Mouse (Mus musculus) c-Kit-positive CD71-negative TER-119-negative erythroid progenitor cells, embryonic 14.5 days (primary cell): ENCODE measurements around the gene Clpp.

Source experiments
- DNase-seq: peaks from one replicate; pipeline ENCODE4 v3.0.0-alpha.2; 2013; ENCODE audit warnings: low read depth

The Clpp gene

GRCm38 (mm10) chr17:56990115-56990746, at the start of gene Clpp:
Gene Clpp, plus strand, starts transcription at chr17:56990305.
- DNase-seq, result peak; percentile 96

GRCm38 (mm10) chr17:56950915-56951314, 39.2 kb upstream of the Clpp start:
- DNase-seq, result peak; percentile 64

GRCm38 (mm10) chr17:56952639-56953038, 37.5 kb upstream of the Clpp start:
- DNase-seq, result no peak

DNA sequence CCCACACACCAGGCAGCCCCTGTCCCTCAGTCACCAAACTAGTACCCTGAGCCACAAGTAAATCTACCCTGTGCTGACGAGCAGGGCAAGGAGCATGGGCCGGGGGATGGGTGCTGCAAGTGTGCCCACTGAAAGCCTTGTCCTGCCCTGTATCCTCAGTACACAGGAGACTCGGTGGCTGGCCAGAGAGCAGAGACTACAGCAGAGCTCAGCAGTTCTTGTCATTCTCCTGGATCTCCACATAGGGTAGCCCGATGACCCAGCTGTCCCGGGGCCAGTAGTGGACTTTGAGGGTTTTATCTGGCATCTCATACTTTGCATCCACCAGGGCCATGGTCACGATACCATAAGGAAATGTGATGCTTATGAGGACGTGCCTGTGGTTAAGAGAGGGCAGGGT, 35.2 kb upstream of the Clpp start:
- DNase-seq, result no peak

GRCm38 (mm10) chr17:56957763-56958429, 32.2 kb upstream of the Clpp start:
- DNase-seq, result peak; percentile 79

GRCm38 (mm10) chr17:56958667-56959066, 31.4 kb upstream of the Clpp start:
- no peak for DNase-seq

DNA sequence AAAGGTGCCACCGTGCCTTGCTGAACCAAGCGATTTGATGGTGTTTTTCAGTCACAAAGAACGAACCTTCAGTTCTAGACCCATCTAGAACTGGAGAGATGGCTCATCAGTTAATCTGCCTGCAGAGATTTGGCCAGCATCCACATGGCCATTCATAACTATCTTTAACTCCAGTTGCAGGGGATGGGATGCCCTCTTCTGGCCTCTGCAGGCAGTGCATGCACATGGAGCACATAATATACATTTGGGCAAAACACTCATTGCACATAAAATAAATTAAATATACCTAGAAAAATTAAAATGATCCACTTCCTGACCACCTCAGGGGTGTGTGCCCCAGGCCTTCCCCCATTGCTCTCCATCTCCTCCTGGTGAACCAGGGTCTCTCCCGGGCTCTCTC, 28.2 kb upstream of the Clpp start:
- DNase-seq, result no peak

GRCm38 (mm10) chr17:56962642-56963405, 27.3 kb upstream of the Clpp start:
- no peak for DNase-seq

DNA sequence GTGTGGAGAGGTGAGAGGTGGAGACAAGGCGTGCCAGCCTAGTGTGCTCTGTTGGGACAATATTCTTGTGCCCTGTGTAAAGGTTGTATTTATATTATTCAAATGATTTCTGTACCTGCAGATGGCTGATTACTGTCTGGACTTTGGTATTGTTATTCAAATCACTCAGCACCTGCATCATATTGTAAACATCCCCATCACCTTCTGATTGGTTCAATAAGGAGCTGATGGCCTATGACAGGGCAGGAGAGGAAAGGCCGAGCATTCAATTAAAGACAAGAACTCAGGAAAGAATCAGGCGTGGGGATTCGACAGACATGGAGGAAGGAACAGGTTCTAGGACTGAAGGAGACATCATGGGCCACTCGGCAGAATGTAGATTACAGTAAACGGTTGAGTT, 26.5 kb upstream of the Clpp start:
- DNase-seq, result no peak

DNA sequence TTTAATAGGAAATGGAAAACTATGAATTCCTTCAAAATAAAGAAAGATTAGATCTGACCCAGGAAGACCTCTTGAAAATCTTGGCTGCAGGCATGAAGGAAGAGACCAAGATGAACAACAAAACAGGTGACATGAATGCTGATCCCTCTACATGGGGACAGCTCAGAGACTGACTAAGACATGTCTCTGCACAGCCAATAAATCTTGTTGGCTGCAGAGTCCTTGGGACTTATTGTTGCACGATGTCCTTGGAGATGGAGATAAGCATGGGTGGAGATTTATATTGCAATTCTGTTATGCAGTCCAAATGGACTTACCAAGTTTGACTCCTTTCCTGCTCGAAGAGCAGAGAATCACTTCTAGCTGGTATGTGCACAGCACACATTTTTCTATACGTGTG, 20.8 kb upstream of the Clpp start:
- DNase-seq, result no peak

GRCm38 (mm10) chr17:56970081-56970480, 20.0 kb upstream of the Clpp start:
- no peak for DNase-seq

DNA sequence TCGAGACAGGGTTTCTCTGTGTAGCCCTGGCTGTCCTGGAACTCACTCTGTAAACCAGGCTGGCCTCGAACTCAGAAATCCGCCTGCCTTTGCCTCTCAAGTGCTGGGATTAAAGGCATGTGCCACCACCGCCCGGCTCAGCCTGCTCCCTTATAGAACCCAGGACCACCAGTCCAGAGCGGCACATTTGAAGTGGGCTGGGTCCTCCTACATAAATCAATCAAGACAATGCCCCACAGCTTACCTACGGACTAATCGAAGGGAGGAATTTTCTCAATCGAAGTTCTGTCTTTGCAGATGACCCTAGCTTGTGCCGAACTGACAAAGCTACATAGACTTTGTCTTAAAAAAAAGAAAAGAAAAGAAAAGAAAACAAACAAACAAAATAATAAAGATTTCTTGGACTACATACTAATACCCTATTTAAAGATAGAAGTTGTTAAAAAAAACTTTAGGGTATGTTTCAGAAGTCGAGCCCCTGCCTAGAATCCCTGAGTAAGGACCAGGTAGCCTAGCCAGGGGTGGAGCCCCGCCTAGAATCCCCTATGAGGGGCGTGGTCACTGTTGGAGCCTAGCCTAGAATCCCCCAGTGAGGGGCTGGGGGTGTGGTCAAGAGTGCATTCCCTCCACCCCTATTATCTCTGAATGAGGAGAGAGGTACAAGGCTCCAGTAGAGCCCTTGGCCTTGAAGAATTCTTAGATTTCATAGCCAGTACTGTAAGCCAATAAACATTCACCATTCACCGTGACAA, 16.0 kb upstream of the Clpp start:
- DNase-seq, result no peak

- DNase-seq, result no peak
Measured at GRCm38 (mm10) chr17:56974708-56975240, 15.3 kb upstream of the Clpp start.

DNA sequence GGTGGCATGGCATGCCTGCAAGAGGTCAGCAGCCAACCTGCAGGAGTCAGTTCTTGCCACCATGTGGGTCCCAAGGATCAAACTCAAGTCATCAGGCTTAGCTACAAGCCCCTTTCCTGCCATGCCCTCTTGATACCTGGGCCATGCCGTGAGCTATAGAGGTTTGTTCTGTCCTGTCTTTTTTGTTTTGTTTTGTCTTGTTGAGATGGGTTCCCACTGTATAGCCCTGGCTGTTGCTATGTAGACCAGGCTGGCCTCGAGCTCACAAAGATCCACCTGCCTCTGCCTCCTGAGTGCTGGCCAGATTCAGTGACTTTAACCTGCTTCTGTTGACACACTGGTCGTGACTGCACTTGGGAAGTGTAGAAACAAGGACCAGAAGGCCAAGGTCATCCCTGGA, 14.7 kb upstream of the Clpp start:
- DNase-seq, result no peak

- no peak for DNase-seq
Measured at GRCm38 (mm10) chr17:56976531-56977390, 13.3 kb upstream of the Clpp start.

DNA sequence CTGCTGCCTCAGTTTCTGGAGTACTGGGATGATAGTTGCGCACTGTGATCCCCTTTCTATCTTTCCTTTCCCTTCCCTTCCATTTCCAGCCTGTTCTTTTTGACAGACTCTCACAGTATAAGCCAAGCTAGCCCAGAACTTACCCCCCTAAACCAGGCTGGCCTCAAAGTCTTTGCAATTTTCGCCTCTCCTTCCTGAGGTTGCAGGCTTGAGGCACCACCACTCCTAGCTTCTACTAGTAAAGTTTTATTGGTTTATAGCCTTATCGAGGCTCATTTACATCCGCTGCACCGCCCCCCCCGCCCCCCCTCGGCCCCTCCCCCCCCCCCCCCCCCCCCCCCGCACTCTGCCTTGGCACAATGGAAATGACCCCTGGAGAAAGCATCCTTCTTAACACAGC, 10.6 kb upstream of the Clpp start:
- no peak for DNase-seq

DNA sequence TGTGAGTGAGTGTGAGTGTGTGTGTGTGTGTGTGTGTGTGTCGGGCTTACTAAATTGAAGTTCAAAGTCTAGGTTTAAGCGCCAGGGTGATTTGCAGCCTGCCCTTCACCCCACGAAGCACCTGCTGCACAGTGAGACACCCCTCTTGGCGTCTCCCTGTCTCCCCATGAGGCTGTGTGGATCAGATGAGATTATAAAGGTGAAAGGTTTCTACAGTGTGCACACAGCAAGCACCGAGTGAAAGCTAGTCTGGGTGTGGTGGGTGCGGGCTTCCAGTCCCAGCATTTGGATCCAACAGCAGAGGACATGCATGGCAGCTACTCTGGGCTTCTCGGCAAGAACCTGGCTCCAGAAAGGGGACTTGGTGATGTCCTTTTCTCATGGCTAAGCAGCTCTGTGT, 9.1 kb upstream of the Clpp start:
- no peak for DNase-seq

DNA sequence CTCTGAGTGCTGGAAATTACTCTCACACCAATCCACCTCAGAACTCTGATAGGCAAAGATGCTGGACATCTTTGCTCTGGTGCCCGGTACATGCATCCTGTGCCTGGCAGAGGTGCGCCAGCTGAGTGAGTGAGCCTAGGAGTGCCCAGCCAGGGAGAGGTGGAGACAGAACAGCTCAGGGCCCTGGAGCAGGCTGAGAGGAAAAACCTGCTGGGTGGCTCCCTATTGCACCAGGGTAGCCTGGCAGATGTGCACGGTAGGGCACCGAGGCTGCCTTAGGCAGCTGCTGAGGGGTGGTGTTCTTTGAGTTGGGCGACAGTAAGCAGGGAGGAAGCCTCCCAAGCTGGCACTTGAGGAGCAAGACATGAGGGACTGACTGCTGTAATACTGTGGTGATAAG, 8.1 kb upstream of the Clpp start, which contains the start of gene Acer1:
Gene Acer1 (minus strand): TSS at position 114 of the 400 bp plus-strand sequence.
- no peak for DNase-seq

DNA sequence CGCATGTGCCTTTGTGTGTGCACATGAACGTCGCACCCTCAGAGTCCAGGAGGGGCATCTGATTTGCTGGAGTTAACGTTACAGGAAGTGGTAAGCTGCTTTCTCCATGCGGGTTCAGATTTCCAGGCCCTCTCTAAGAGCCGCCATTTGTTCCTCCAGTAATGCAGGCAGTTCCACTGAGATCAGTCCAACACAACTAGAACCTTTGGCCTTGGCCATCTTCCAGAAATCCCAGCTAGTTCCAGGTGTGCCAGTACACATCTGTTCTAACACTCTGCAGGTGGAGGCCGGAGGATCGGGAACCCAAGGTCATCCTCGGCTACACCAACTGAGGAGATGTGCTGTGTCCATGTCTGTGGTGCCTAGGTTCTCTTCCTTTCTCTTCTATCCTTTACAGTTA, 5.2 kb upstream of the Clpp start:
- no peak for DNase-seq

GRCm38 (mm10) chr17:56985656-56986055, 4.4 kb upstream of the Clpp start:
- no peak for DNase-seq

DNA sequence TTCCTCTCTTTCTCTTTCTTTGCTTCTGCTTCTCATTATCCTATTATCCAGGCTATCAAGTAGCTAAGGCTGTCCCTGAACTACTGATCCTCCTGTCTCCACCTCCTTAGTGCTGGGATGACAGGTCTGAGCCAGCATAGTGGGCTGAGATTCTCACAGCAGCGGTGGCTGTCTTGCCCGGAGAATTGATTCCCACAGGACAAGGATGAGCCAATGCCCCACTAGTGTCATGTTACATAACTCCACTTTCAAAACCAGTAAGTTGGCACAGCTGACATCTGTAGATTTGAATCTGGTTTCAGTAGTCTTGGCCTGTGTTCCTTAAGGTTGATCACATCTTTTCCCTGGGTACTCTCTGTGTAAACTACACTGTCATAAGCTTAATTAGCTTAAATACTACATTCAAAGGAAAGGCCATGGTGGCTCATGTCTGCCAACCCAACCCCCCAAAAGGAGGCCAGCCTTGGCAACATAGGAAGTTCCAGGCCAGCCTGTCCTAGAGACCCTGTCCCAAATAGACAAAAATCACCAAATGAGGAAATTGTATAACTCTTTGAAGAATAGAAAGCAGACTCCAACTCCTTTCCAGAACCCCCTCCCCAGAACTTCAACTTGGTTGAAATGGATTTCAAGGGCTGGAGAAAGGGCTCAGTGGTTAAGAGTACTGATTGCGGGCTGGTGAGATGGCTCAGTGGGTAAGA, 3.9 kb upstream of the Clpp start:
- DNase-seq, result no peak
